Mouse (Mus musculus) liver, embryonic 11.5 days (tissue): ENCODE data around the gene Tmem192. TPM values are rescaled to one million over a fixed set of nuclear protein-coding genes. Genes with fewer than 3 reads are reported as not detected.

ENCODE experiments used
- ATAC-seq: fragments of 200-750 bp; cut with Nextera tagmentation; replicated peaks from 2 replicates; pipeline ENCODE4 v1.8.0; 2017; ENCODE audit warnings: moderate number of reproducible peaks, mild to moderate bottlenecking, moderate TSS enrichment, moderate library complexity; ENCODE audit not compliant: low FRiP score
- DNase-seq: peaks from one replicate; pipeline ENCODE4 v3.0.0-alpha.2; 2017; ENCODE audit warnings: low spot score
- H3K27ac ChIP-seq: fragments of 300-500 bp; sonication (generic); 2 replicates; pipeline ENCODE4 v1.5.1; 2014; ENCODE audit warnings: mild to moderate bottlenecking, low read depth, low read length, control low read depth
- H3K27me3 ChIP-seq: fragments of 300-500 bp; sonication (generic); replicated peaks from 2 replicates; pipeline ENCODE4 v1.6.1; 2014; ENCODE audit warnings: low read length, mixed read lengths; ENCODE audit not compliant: control insufficient read depth, insufficient read depth
- H3K36me3 ChIP-seq: fragments of 300-500 bp; sonication (generic); 2 replicates; pipeline ENCODE4 v1.6.1; 2014; ENCODE audit warnings: mild to moderate bottlenecking, low read length, moderate library complexity, mixed read lengths; ENCODE audit not compliant: control insufficient read depth, insufficient read depth
- H3K4me1 ChIP-seq: fragments of 300-500 bp; sonication (generic); replicated peaks from 2 replicates; pipeline ENCODE4 v1.6.1; 2014; ENCODE audit warnings: low read length, mixed read lengths; ENCODE audit not compliant: control insufficient read depth, insufficient read depth
- H3K4me2 ChIP-seq: fragments of 300-500 bp; sonication (generic); 2 replicates; pipeline ENCODE4 v1.6.1; 2014; ENCODE audit warnings: mild to moderate bottlenecking, control low read depth, moderate library complexity
- H3K4me3 ChIP-seq: fragments of 300-500 bp; sonication (generic); 2 replicates; pipeline ENCODE4 v1.5.1; 2014; ENCODE audit warnings: low read depth, low read length, control low read depth
- H3K9ac ChIP-seq: fragments of 300-500 bp; sonication (generic); 2 replicates; pipeline ENCODE4 v1.6.1; 2014; ENCODE audit warnings: low read depth, low read length, control low read depth
- H3K9me3 ChIP-seq: fragments of 300-500 bp; sonication (generic); 2 replicates; pipeline ENCODE4 v1.6.1; 2016; ENCODE audit warnings: low read length, inconsistent platforms, mixed read lengths; ENCODE audit not compliant: control insufficient read depth
- WGBS: fragments of 180-500 bp; shearing (Covaris S2); extraction: QIAGEN DNeasy Blood & Tissue Kit; methylation state at CpG from one replicate; pipeline ENCODE4 v1.1.7; 2014; 5-methylcytosine and 5-hydroxymethylcytosine counted together
- polyA plus RNA-seq: library from polyadenylated mRNA; unstranded; fragments of >200 nt; fragmentation: Nextera tagmentation; extraction: Ambion mirVana; gene quantifications from 2 replicates; pipeline ENCODE4 v1.2.1, GENCODE M21; 2014

The Tmem192 gene
- polyA plus RNA-seq, 1 experiment from 2014 or later: 28.0 TPM

DNA sequence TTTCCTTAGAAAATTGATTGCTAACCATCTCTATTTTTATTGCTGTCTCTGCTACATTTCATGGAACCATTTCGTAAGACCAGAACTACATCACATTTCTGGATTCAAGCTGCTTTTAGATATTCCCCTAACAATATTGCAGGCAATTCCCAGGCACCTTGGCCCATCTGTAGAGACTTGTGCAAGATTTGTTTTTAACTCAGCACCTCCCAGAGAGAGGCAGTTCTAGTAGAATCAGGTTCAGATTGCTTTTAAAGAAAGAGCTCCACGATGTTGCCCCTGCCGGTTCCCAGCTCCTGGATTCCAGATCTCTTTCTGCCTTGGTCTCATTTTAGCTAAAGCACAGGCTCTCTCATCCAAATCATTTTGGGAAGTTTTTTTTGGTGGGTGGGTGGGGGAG, 23.7 kb upstream of the Tmem192 start:
- 92% methylated on average over 3 of the region's 3 CpGs for WGBS
- no peak for DNase-seq

DNA sequence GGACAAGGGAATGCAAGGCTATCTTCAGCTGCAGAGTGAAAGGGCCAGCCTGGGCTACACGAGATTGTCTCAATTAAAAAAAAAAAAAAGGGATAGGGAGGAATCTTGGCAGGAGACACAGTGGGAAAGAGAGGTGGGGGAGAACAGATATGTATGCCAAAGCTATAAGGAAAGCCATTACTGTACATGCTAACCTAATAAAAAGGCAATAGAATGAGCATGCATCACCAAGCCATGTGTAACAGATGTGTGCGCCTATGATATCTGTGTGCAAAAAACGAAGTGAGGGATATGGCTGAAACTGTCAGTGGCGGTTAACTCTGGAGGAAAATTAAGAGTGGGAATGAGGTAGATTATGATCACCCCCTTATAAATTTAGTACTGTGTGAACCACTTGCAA, 21.2 kb upstream of the Tmem192 start:
- ATAC-seq: no peak
- H3K27me3 ChIP-seq: no peaks in the 10 kb centered on the region
- H3K9me3 ChIP-seq: no peaks in the 10 kb centered on the region
- 84% methylated on average over 4 of the region's 4 CpGs for WGBS
- DNase-seq: no peak
- no peaks in the 10 kb centered on the region for H3K36me3 ChIP-seq
- no peak overlapping the region for H3K4me2 ChIP-seq
- no peak overlapping the region for H3K4me3 ChIP-seq
- H3K27ac ChIP-seq: no peak overlapping the region
- no peak overlapping the region for H3K9ac ChIP-seq
- no peaks in the 10 kb centered on the region for H3K4me1 ChIP-seq

More for the DNA sequence above, 23.7 kb upstream of the Tmem192 start:
- no peak for ATAC-seq
- H3K27me3 ChIP-seq: no peaks in the 10 kb centered on the region
- no peaks in the 10 kb centered on the region for H3K9me3 ChIP-seq
- no peak overlapping the region for H3K27ac ChIP-seq
- H3K36me3 ChIP-seq: no peaks in the 10 kb centered on the region
- no peaks in the 10 kb centered on the region for H3K4me1 ChIP-seq
- H3K9ac ChIP-seq: no peak overlapping the region
- no peak overlapping the region for H3K4me2 ChIP-seq
- no peak overlapping the region for H3K4me3 ChIP-seq

DNA sequence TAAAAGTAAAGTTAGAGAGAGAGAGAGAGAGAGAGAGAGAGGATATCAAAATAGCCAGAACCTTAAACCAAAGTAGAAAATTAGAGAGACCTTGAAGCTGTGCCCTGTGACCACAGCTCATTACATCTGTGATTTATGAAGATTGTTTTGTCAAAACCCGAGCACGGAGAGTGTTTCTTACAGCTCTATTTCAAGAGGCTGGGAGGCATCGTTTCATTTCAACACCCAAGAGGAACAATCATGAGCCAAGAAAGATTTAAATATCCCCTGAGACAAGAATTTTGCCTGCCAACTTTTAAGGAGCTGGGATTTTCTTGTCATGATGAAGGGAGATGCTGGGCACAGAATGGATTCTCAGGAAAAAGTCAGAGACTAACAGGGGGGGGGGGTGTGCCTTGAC, 20.6 kb upstream of the Tmem192 start:
- no peaks in the 10 kb centered on the region for H3K4me1 ChIP-seq
- DNase-seq: no peak
- H3K36me3 ChIP-seq: no peaks in the 10 kb centered on the region
- no peak overlapping the region for H3K27ac ChIP-seq
- no peak overlapping the region for H3K9ac ChIP-seq
- WGBS: 70% methylated on average over 3 of the region's 3 CpGs
- ATAC-seq: no peak
- H3K9me3 ChIP-seq: no peaks in the 10 kb centered on the region
- no peaks in the 10 kb centered on the region for H3K27me3 ChIP-seq
- H3K4me3 ChIP-seq: no peak overlapping the region
- H3K4me2 ChIP-seq: no peak overlapping the region

DNA sequence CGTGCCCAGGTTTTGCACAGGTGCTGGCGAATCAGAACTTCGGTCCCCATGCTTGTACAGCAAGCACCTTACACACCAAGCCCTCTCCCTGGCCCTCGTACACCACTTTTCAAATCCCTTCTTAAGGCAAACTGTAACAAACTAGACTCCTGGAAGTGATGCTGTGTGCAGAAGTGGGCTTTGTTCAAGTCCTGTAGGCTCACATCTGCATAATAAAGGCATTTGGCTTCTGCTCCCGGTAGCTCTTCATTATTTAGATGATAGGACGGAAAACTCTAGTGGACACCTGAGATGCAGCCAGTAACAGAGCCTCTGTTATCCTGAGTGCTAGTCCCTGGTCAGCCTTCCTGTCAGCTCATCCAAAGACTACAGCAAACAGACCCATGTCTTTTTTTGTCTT, 18.0 kb upstream of the Tmem192 start:
- Histone ChIP-seq H3K9ac (no peak overlapping the region), H3K4me1 (no peaks in the 10 kb centered on the region), H3K9me3 (no peaks in the 10 kb centered on the region), H3K36me3 (no peaks in the 10 kb centered on the region), H3K4me3 (no peak overlapping the region), H3K27ac (no peak overlapping the region), H3K27me3 (no peaks in the 10 kb centered on the region), H3K4me2 (no peak overlapping the region)
- 87% methylated on average over 6 of the region's 6 CpGs for WGBS
- DNase-seq: no peak
- ATAC-seq: no peak

DNA sequence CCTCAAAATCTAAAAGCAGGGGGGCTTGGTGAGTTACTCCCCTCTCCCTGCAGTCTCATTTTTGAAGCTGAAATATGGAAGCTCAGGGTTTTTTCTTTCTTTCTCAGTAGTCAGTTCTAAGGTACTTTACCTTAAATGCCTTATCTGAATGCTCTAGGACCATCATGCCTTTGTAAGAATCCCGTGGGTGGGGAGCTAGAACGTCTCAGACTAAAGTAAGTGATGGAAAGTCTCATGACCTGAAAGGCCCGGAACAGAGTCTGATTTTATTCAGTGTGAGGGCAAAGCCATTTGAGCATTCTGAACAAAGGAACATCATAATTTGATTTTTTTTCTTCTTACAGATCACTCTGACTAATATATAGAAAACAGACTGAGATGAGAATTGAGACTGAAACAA, 12.0 kb upstream of the Tmem192 start:
- no peak for ATAC-seq
- H3K27me3 ChIP-seq: no peaks in the 10 kb centered on the region
- WGBS: 65% methylated on average over 3 of the region's 3 CpGs
- H3K4me3 ChIP-seq: no peak overlapping the region
- no peak overlapping the region for H3K4me2 ChIP-seq
- H3K9me3 ChIP-seq: no peaks in the 10 kb centered on the region
- H3K27ac ChIP-seq: no peak overlapping the region
- H3K36me3 ChIP-seq: no peaks in the 10 kb centered on the region
- DNase-seq: no peak
- no peaks in the 10 kb centered on the region for H3K4me1 ChIP-seq
- H3K9ac ChIP-seq: no peak overlapping the region

DNA sequence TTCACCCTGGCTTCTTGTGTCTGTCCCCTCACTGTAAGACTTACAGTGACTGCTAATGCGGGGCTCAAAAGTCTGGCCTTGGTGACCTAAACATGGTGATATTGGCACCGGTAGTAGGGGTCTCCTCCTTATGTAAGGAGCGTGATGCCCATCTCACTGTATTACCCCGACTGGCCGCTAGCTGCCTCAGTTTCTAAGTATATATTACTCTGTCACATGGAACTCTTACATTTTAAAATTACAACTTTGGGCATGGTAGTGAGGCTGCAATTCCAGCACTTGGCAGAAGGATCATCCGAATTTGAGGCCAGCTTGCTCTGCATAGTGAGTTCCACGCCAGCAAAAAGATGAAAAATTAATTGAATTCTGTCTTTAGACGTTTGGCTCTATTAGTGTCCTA, 6.0 kb upstream of the Tmem192 start:
- H3K4me2 ChIP-seq: no peak overlapping the region
- H3K4me1 ChIP-seq: no peaks in the 10 kb centered on the region
- H3K27ac ChIP-seq: no peak overlapping the region
- H3K4me3 ChIP-seq: no peak overlapping the region
- no peaks in the 10 kb centered on the region for H3K36me3 ChIP-seq
- ATAC-seq: no peak
- H3K9ac ChIP-seq: no peak overlapping the region
- no peaks in the 10 kb centered on the region for H3K9me3 ChIP-seq
- WGBS: 80% methylated on average over 8 of the region's 8 CpGs
- no peaks in the 10 kb centered on the region for H3K27me3 ChIP-seq
- no peak for DNase-seq

DNA sequence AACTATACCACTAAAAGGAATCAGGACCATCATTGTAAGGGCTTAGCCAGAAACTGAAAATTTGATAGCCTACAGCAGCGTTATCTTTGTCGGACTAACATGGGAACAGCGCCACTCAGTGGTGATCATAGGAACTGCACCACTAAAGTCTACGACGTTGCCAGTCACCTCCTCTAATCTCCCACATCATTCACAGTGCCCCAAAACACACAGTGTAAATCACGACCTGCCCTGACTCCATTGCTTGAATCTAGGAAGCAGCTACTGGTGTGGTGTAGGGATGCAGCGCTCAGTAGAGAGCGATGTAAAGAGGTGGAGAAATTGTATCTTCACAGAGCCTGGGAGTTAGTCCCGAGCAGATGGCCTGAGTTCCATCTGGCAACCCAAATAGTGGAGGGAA, 5.5 kb upstream of the Tmem192 start:
- ATAC-seq (no peak), DNase-seq (peak; percentile 54)
- Histone ChIP-seq H3K27me3 (no peaks in the 10 kb centered on the region), H3K4me2 (no peak overlapping the region), H3K9me3 (no peaks in the 10 kb centered on the region), H3K4me1 (no peaks in the 10 kb centered on the region; the same call in 1 of the 2 replicates), H3K36me3 (no peaks in the 10 kb centered on the region), H3K4me3 (no peak overlapping the region), H3K9ac (no peak overlapping the region), H3K27ac (no peak overlapping the region)
- 14% methylated on average over 9 of the region's 9 CpGs for WGBS

DNA sequence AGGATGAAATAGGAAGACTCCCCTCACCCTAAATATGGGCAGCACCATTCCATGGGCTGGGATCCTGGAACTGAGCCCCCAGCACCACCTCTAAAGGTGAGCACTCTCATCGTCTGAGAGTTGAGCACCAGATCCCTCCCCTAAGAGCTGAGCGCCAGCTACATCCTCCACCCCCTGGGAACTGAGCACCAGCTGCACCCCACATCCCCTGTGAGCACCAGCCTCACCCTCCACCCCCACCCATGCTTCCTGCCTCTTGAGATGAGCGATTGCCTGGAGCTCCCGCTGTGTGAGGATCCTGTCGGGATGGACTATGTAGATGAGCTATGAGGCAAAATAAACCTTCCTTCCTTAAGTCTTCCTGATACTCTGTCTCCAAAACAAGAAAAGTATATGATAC, 4.0 kb upstream of the Tmem192 start:
- no peak overlapping the region for H3K9ac ChIP-seq
- no peaks in the 10 kb centered on the region; the same call in 1 of the 2 replicates for H3K4me1 ChIP-seq
- no peak overlapping the region for H3K4me2 ChIP-seq
- H3K36me3 ChIP-seq: no peaks in the 10 kb centered on the region
- H3K27me3 ChIP-seq: no peaks in the 10 kb centered on the region
- ATAC-seq (no peak), DNase-seq (no peak)
- H3K27ac ChIP-seq: no peak overlapping the region
- 22% methylated on average over 5 of the region's 5 CpGs for WGBS
- no peaks in the 10 kb centered on the region for H3K9me3 ChIP-seq
- no peak overlapping the region for H3K4me3 ChIP-seq

DNA sequence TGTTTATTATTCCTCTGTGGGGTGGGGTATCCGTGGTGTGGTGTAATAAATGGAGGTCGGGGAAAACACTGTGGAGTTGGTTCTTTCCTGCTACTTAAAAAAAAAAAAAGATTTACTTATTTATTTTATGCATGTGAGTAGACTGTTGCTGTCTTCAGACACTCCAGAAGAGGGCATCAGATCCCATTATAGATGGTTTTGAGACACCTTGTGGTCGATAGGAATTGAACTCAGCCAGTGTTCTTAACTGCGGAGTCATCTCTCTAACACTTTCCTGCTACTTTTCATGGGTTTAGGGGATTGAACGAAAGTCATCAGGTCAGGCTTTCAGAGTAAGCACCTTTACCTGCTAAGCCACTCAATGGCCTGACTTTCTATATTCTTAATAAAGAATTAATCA, 2.2 kb upstream of the Tmem192 start:
- Histone ChIP-seq H3K27me3 (no peaks in the 10 kb centered on the region), H3K4me3 (no peak overlapping the region), H3K9me3 (no peaks in the 10 kb centered on the region), H3K4me2 (no peak overlapping the region), H3K9ac (no peak overlapping the region), H3K4me1 (no peaks in the 10 kb centered on the region; the same call in 1 of the 2 replicates), H3K27ac (no peak overlapping the region), H3K36me3 (no peaks in the 10 kb centered on the region)
- ATAC-seq (no peak), DNase-seq (no peak)
- 25% methylated on average over 5 of the region's 5 CpGs for WGBS
